Comparison of ENCODE assay signal across 8 mouse cellular contexts in genomic region chr3:36571827-36572378, GRCm38 (mm10). TPM values are rescaled to one million over a fixed set of nuclear protein-coding genes. Genes with fewer than 3 reads are reported as not detected.
DNase-seq lines count a peak whose midpoint lies in the region; ATAC-seq lines count a peak whose summit lies in the region.

TSS of gene Ccna2 (minus strand) at chr3:36572150.

- H3K4me2 ChIP-seq in hindbrain, embryonic 11.5 days (replicated peaks; ENCODE audit: low read depth, low read length) = peak within 1 kb of the TSS; percentile 77

- under 1% methylated on average over 60 of the region's 60 CpGs for WGBS in hindbrain, embryonic 11.5 days

- H3K9ac ChIP-seq in hindbrain, embryonic 11.5 days (ENCODE audit: low read depth, low read length) = peak within 1 kb of the TSS; percentile 76

- no peaks in the 10 kb centered on the region for H3K27me3 ChIP-seq in hindbrain, embryonic 11.5 days (ENCODE audit: control insufficient read depth, insufficient read depth, low read length)

- ATAC-seq in hindbrain, embryonic 11.5 days (ENCODE audit: low FRiP score) = peak; percentile 100

- 0 out of 2 replicates have a peak, but pooled peaks cover 4% of the 10 kb centered on the region for H3K4me1 ChIP-seq in hindbrain, embryonic 11.5 days (replicated peaks; ENCODE audit: control insufficient read depth, insufficient read depth, low read length)

- peaks cover 7% of the 10 kb centered on the region; the same call in 1 of the 2 replicates for H3K36me3 ChIP-seq in hindbrain, embryonic 11.5 days (ENCODE audit: control insufficient read depth, insufficient read depth, low read length)

- peak within 1 kb of the TSS; percentile 79 for H3K4me3 ChIP-seq in hindbrain, embryonic 11.5 days (ENCODE audit: low read depth, low read length)

- DNase-seq in Muller cell, postnatal 12 days (ENCODE audit: inconsistent ontology term) = peak; percentile 99
- DNase-seq in cerebellum, adult 9-11 months = peak; percentile 99
- DNase-seq in frontal cortex, adult 2 months (ENCODE audit: extremely low spot score in 1 of 2, low spot score in 1 of 2) = peak; percentile 96 to 99
- DNase-seq in hindbrain, embryonic 11.5 days (ENCODE audit: low spot score) = peak; percentile 97
- DNase-seq in layer of hippocampus, postnatal 10 days (ENCODE audit: low spot score in 2 of 2) = peak; percentile 98
- peak; percentile 99 for DNase-seq in lung, postnatal 10 days
- peak; percentile 98 for DNase-seq in ovary, postnatal 36 days (ENCODE audit: low spot score)
- peak; percentile 97 for DNase-seq in thymus, postnatal 25 days

- peak within 1 kb of the TSS; percentile 72 for H3K27ac ChIP-seq in hindbrain, embryonic 11.5 days (ENCODE audit: low read depth, low read length)

- no peaks in the 10 kb centered on the region for H3K9me3 ChIP-seq in hindbrain, embryonic 11.5 days (ENCODE audit: control insufficient read depth, low read length)

RNA-seq across cellular contexts. Expression of gene Ccna2, which starts in this region (rescaled TPM):
- polyA plus RNA-seq in frontal cortex, adult 2 months (2012; rRNA removed) = 4.1 and 4.7 TPM in 2 replicates
- polyA plus RNA-seq in hindbrain, embryonic 11.5 days (2014; fragmentation: Nextera tagmentation; extraction: Ambion mirVana) = 242 and 261 TPM in 2 replicates
- 1 to 10 TPM; 6.7 to 8.7 TPM for total RNA-seq in layer of hippocampus, postnatal 10 days (2021)

Comparison
In these comparisons a context has a peak if more than half of its experiments do, and no peak if none do; other contexts are left out.
1. Peak in every context shown above with its lines: DNase-seq, ATAC-seq, H3K4me3 ChIP-seq and H3K27ac ChIP-seq.
2. RNA of gene Ccna2 (polyA plus RNA-seq): 242 to 261 TPM in hindbrain, embryonic 11.5 days; 4.1 to 4.7 TPM in frontal cortex, adult 2 months; every median in the first group is over 10 times any median in the second.